Mouse (Mus musculus) kidney, adult 2 months (tissue): Measurements from ENCODE around the gene Vegfa. TPM values are rescaled to one million over a fixed set of nuclear protein-coding genes. Genes with fewer than 3 reads are reported as not detected.
A peak's percentile ranks its signal among the peaks of the same experiment; 100 is the strongest.

Experiments used
- DNase-seq: peaks from one replicate; pipeline ENCODE4 v3.0.0; 2021
- H3K27ac ChIP-seq: fragments of 200-500 bp; 2 replicates; pipeline ENCODE4 v1.5.1; 2012; ENCODE audit warnings: low read depth, low read length, control low read depth, inconsistent platforms; ENCODE audit not compliant: insufficient read depth
- H3K27me3 ChIP-seq: fragments of 200-500 bp; replicated peaks from 2 replicates; pipeline ENCODE4 v1.6.1; 2012; ENCODE audit warnings: mild to moderate bottlenecking, moderate library complexity, low read length, inconsistent platforms; ENCODE audit not compliant: control insufficient read depth, insufficient read depth
- H3K36me3 ChIP-seq: fragments of 200-500 bp; 2 replicates; pipeline ENCODE4 v1.6.1; 2012; ENCODE audit warnings: mild to moderate bottlenecking, moderate library complexity, low read length, inconsistent platforms; ENCODE audit not compliant: control insufficient read depth, insufficient read depth
- H3K4me1 ChIP-seq: fragments of 200-500 bp; 2 replicates; pipeline ENCODE4 v1.6.1; 2011; ENCODE audit warnings: low read length; ENCODE audit not compliant: control insufficient read depth, insufficient read depth
- H3K4me3 ChIP-seq: fragments of 200-500 bp; 2 replicates; pipeline ENCODE4 v1.5.1; 2011; ENCODE audit warnings: mild to moderate bottlenecking, low read depth, low read length, control low read depth; ENCODE audit not compliant: insufficient read depth
- CTCF ChIP-seq: fragments of 200-500 bp; conservative IDR thresholded peaks from 2 replicates; pipeline ENCODE4 v1.5.1; 2011; ENCODE audit warnings: low read depth, mild to moderate bottlenecking, control low read depth, low read length, moderate library complexity, mixed read lengths; ENCODE audit not compliant: insufficient read depth, insufficient read length
- POLR2A ChIP-seq: fragments of 200-500 bp; IDR thresholded peaks from one replicate; pipeline ENCODE4 v1.6.1; 2011; ENCODE audit warnings: low read depth, low read length, control low read depth
- WGBS: fragments of 180-500 bp; shearing (Covaris S2); methylation state at CpG from one replicate; pipeline ENCODE4 v1.1.7; 2018; 5-methylcytosine and 5-hydroxymethylcytosine counted together
- polyA plus RNA-seq: library from polyadenylated mRNA; depleted of rRNA; stranded (reverse); fragments of >200 nt; gene quantifications from 2 replicates; pipeline ENCODE4 v1.2.3, GENCODE M21; 2012

Vegfa gene
- polyA plus RNA-seq, 1 experiment: 336 TPM

GRCm38 (mm10) chr17:46075551-46076259, 43.5 kb upstream of the Vegfa start:
- Histone ChIP-seq H3K27me3 (no peaks in the 10 kb centered on the region), H3K27ac (no peak overlapping the region), H3K36me3 (no peaks in the 10 kb centered on the region), H3K4me3 (no peak overlapping the region), H3K4me1 (no peaks in the 10 kb centered on the region)
- DNase-seq: no peak
- 69% methylated on average over 5 of the region's 5 CpGs for WGBS
- TF ChIP-seq CTCF (no peak), POLR2A (no peak)

GRCm38 (mm10) chr17:46075116-46075485, 42.9 kb upstream of the Vegfa start:
- H3K4me1 ChIP-seq: no peaks in the 10 kb centered on the region
- peak; percentile 37 for DNase-seq
- H3K27ac ChIP-seq: no peak overlapping the region
- no peaks in the 10 kb centered on the region for H3K27me3 ChIP-seq
- WGBS: 77% methylated on average over 3 of the region's 3 CpGs
- peak; percentile 70 for TF ChIP-seq CTCF
- TF ChIP-seq POLR2A: no peak
- H3K4me3 ChIP-seq: no peak overlapping the region
- no peaks in the 10 kb centered on the region for H3K36me3 ChIP-seq

- Histone ChIP-seq H3K27me3 (no peaks in the 10 kb centered on the region), H3K36me3 (no peaks in the 10 kb centered on the region), H3K27ac (no peak overlapping the region), H3K4me1 (no peaks in the 10 kb centered on the region), H3K4me3 (no peak overlapping the region)
- no peak for TF ChIP-seq POLR2A
- TF ChIP-seq CTCF: no peak
- DNase-seq: no peak
- 43% methylated on average over 7 of the region's 7 CpGs for WGBS
Measured at GRCm38 (mm10) chr17:46074398-46075115, 42.4 kb upstream of the Vegfa start.

GRCm38 (mm10) chr17:46073730-46074301, 41.6 kb upstream of the Vegfa start:
- 8% methylated on average over 23 of the region's 23 CpGs for WGBS
- H3K36me3 ChIP-seq: no peaks in the 10 kb centered on the region
- peak; percentile 68 for DNase-seq
- no peak for TF ChIP-seq POLR2A
- no peak for TF ChIP-seq CTCF
- H3K4me1 ChIP-seq: no peaks in the 10 kb centered on the region
- H3K27me3 ChIP-seq: no peaks in the 10 kb centered on the region
- H3K27ac ChIP-seq: no peak overlapping the region
- no peak overlapping the region for H3K4me3 ChIP-seq

- H3K4me1 ChIP-seq: no peaks in the 10 kb centered on the region
- no peak overlapping the region for H3K27ac ChIP-seq
- TF ChIP-seq POLR2A (no peak), CTCF (no peak)
- WGBS: 92% methylated on average over 3 of the region's 3 CpGs
- no peak overlapping the region for H3K4me3 ChIP-seq
- H3K27me3 ChIP-seq: no peaks in the 10 kb centered on the region
- no peak for DNase-seq
- H3K36me3 ChIP-seq: no peaks in the 10 kb centered on the region
Measured at GRCm38 (mm10) chr17:46071531-46071930, 39.4 kb upstream of the Vegfa start.

GRCm38 (mm10) chr17:46070046-46070445, 37.9 kb upstream of the Vegfa start:
- Histone ChIP-seq H3K27me3 (no peaks in the 10 kb centered on the region), H3K4me1 (no peaks in the 10 kb centered on the region), H3K27ac (no peak overlapping the region), H3K4me3 (no peak overlapping the region), H3K36me3 (no peaks in the 10 kb centered on the region)
- TF ChIP-seq POLR2A (no peak), CTCF (no peak)
- DNase-seq: no peak
- 78% methylated on average over 9 of the region's 9 CpGs for WGBS

GRCm38 (mm10) chr17:46063974-46064312, 31.8 kb upstream of the Vegfa start:
- no peak for DNase-seq
- no peaks in the 10 kb centered on the region for H3K36me3 ChIP-seq
- 32% methylated on average over 6 of the region's 6 CpGs for WGBS
- TF ChIP-seq CTCF: no peak
- no peak for TF ChIP-seq POLR2A
- no peaks in the 10 kb centered on the region for H3K27me3 ChIP-seq
- no peak overlapping the region for H3K27ac ChIP-seq
- H3K4me3 ChIP-seq: no peak overlapping the region
- H3K4me1 ChIP-seq: peaks cover 7% of the 10 kb centered on the region; the same call in 1 of the 2 replicates
